Mouse (Mus musculus) erythroblast, embryonic 14.5 days (primary cell): ENCODE results near the gene Wrnip1. TPM values are rescaled to one million over a fixed set of nuclear protein-coding genes. Genes with fewer than 3 reads are reported as not detected.

Source experiments
- H3K27me3 ChIP-seq: 2 replicates; pipeline ENCODE4 v1.6.1; 2012; ENCODE audit warnings: inconsistent platforms; ENCODE audit not compliant: control insufficient read depth
- H3K36me3 ChIP-seq: 2 replicates; pipeline ENCODE4 v1.6.1; 2012; ENCODE audit warnings: mild to moderate bottlenecking, inconsistent platforms; ENCODE audit not compliant: control insufficient read depth
- H3K4me1 ChIP-seq: 2 replicates; pipeline ENCODE4 v1.6.1; 2012; ENCODE audit warnings: inconsistent platforms; ENCODE audit not compliant: control insufficient read depth
- H3K4me3 ChIP-seq: replicated peaks from 2 replicates; pipeline ENCODE3; 2012; ENCODE audit warnings: moderate library complexity, mild to moderate bottlenecking, inconsistent platforms
- H3K9me3 ChIP-seq: 2 replicates; pipeline ENCODE4 v1.6.1; 2012; ENCODE audit warnings: low read length, inconsistent platforms, mixed read lengths; ENCODE audit not compliant: control insufficient read depth
- GATA1 ChIP-seq: IDR thresholded peaks from 2 replicates; pipeline ENCODE4 v1.6.1; 2012; ENCODE audit warnings: low read length, inconsistent platforms, mixed read lengths
- TAL1 ChIP-seq: IDR thresholded peaks from 3 replicates; pipeline ENCODE4 v1.6.1; 2012; ENCODE audit warnings: low read length, inconsistent platforms, mixed read lengths
- polyA plus RNA-seq: library from polyadenylated mRNA; stranded (reverse); fragments of >175 nt; gene quantifications from 2 replicates; pipeline ENCODE4 v1.2.3, GENCODE M21; 2012

Gene Wrnip1
- polyA plus RNA-seq, result 3.6 and 3.7 TPM in 2 replicates

- H3K27me3 ChIP-seq, result no peaks in the 10 kb centered on the region; the same call in 1 of the 2 replicates
- peaks cover 27% of the 10 kb centered on the region for H3K36me3 ChIP-seq
- H3K9me3 ChIP-seq, result no peaks in the 10 kb centered on the region
- no peak for TF ChIP-seq GATA1
- no peak for TF ChIP-seq TAL1
- H3K4me3 ChIP-seq, result peak within 1 kb of the TSS; percentile 88
- peaks cover 35% of the 10 kb centered on the region for H3K4me1 ChIP-seq
Measured at GRCm38 (mm10) chr13:32801693-32802221, at the start of gene Wrnip1. Wrnip1 (plus strand) TSS chr13:32802038.

GRCm38 (mm10) chr13:32752066-32752657 lies 49.7 kb upstream of the Wrnip1 start:
- no peaks in the 10 kb centered on the region for H3K27me3 ChIP-seq
- H3K9me3 ChIP-seq, result no peaks in the 10 kb centered on the region
- TF ChIP-seq TAL1 (no peak), GATA1 (no peak)
- H3K36me3 ChIP-seq, result no peaks in the 10 kb centered on the region
- no peaks in the 10 kb centered on the region for H3K4me1 ChIP-seq
- no peak overlapping the region for H3K4me3 ChIP-seq

- Histone ChIP-seq H3K27me3 (no peaks in the 10 kb centered on the region), H3K9me3 (no peaks in the 10 kb centered on the region), H3K4me3 (no peak overlapping the region), H3K4me1 (no peaks in the 10 kb centered on the region), H3K36me3 (no peaks in the 10 kb centered on the region)
- TF ChIP-seq GATA1 (no peak), TAL1 (no peak)
Measured at GRCm38 (mm10) chr13:32759036-32759435, 42.8 kb upstream of the Wrnip1 start.

GRCm38 (mm10) chr13:32760795-32761194 lies 41.0 kb upstream of the Wrnip1 start:
- Histone ChIP-seq H3K9me3 (no peaks in the 10 kb centered on the region), H3K4me1 (no peaks in the 10 kb centered on the region), H3K36me3 (no peaks in the 10 kb centered on the region), H3K4me3 (no peak overlapping the region), H3K27me3 (no peaks in the 10 kb centered on the region)
- TF ChIP-seq TAL1 (no peak), GATA1 (no peak)

GRCm38 (mm10) chr13:32763141-32763540 lies 38.7 kb upstream of the Wrnip1 start:
- no peak for TF ChIP-seq TAL1
- no peak for TF ChIP-seq GATA1
- no peaks in the 10 kb centered on the region for H3K4me1 ChIP-seq
- no peaks in the 10 kb centered on the region for H3K36me3 ChIP-seq
- H3K4me3 ChIP-seq, result no peak overlapping the region
- H3K9me3 ChIP-seq, result no peaks in the 10 kb centered on the region
- H3K27me3 ChIP-seq, result no peaks in the 10 kb centered on the region

- no peak for TF ChIP-seq GATA1
- TF ChIP-seq TAL1, result no peak
- H3K27me3 ChIP-seq, result no peaks in the 10 kb centered on the region
- H3K9me3 ChIP-seq, result no peaks in the 10 kb centered on the region
- no peak overlapping the region for H3K4me3 ChIP-seq
- no peaks in the 10 kb centered on the region for H3K36me3 ChIP-seq
- H3K4me1 ChIP-seq, result no peaks in the 10 kb centered on the region
Measured at GRCm38 (mm10) chr13:32764448-32764847, 37.4 kb upstream of the Wrnip1 start.

- Histone ChIP-seq H3K4me1 (no peaks in the 10 kb centered on the region), H3K9me3 (no peaks in the 10 kb centered on the region), H3K36me3 (no peaks in the 10 kb centered on the region), H3K4me3 (no peak overlapping the region), H3K27me3 (no peaks in the 10 kb centered on the region)
- TF ChIP-seq GATA1 (no peak), TAL1 (no peak)
Measured at GRCm38 (mm10) chr13:32768104-32768503, 33.7 kb upstream of the Wrnip1 start.

- Histone ChIP-seq H3K9me3 (no peaks in the 10 kb centered on the region), H3K4me1 (no peaks in the 10 kb centered on the region), H3K27me3 (no peaks in the 10 kb centered on the region), H3K4me3 (no peak overlapping the region), H3K36me3 (no peaks in the 10 kb centered on the region)
- no peak for TF ChIP-seq TAL1
- no peak for TF ChIP-seq GATA1
Measured at GRCm38 (mm10) chr13:32769960-32770359, 31.9 kb upstream of the Wrnip1 start.

- H3K9me3 ChIP-seq, result no peaks in the 10 kb centered on the region
- H3K36me3 ChIP-seq, result no peaks in the 10 kb centered on the region
- no peaks in the 10 kb centered on the region for H3K27me3 ChIP-seq
- H3K4me3 ChIP-seq, result no peak overlapping the region
- TF ChIP-seq GATA1, result no peak
- no peak for TF ChIP-seq TAL1
- no peaks in the 10 kb centered on the region for H3K4me1 ChIP-seq
Measured at GRCm38 (mm10) chr13:32775889-32776288, 25.9 kb upstream of the Wrnip1 start.
